In the genomic region with DNA sequence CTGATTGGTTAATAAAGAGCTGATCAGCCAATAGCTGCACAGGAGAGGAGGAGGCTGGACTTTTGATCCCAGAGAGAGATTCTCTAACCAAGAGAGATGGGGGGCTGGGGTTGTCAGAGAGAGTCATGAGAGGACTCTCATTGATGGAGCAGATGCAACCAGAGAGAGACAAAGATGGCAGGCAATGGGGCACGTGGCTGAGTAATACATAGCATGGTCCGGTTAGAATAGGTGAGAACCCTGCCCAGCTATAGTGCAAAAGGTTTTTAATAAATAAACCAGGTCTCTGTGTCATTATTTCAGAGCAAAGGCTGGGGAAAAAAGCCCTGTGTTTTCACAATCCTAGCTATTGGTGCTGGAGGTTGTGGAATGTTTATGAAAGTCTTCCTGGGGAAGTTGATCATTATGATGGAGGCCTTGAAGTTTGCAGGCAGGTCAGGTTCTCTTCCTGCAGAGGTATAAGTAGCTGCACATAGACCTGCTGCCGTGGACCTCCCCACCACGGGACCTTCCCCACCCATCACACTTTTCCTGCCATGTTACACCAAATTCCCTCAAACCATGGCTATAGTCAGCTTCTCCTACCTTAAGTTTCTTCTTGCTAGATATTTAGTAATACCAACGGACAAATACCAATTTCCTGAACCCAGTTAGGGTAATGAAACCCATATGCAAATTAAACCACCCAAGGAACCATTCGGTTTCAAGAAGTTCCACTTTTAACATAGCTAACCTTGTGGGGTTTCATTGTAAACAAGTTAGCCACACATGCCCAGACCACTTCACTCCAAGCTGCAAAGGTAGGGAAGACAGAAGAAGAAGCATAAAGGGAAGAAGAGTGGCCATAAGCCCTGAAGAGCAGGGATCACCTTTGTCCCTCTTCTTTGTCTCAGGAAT, we compare ENCODE assay signal across 28 mouse cellular contexts. TPM values are rescaled to one million over a fixed set of nuclear protein-coding genes. Genes with fewer than 3 reads are reported as not detected.
DNase-seq lines count a peak whose midpoint lies in the region; ATAC-seq and TF ChIP-seq lines count a peak whose summit lies in the region.
"Had no signal": no experiment of that assay in that cellular context is flagged by ENCODE, and none has a peak within 500 bp of the region (broad histone marks: within the 10 kb centered on the region; RNA-seq: fewer than 3 reads in every experiment).

No protein-coding gene starts in this region.

- 0 out of 2 replicates have a peak overlapping the region, but pooled peaks have one; percentile 38 for H3K4me3 ChIP-seq in spleen, adult 2 months (ENCODE audit: extremely low read depth, insufficient read depth, insufficient read length)
- no peak overlapping the region for H3K4me3 ChIP-seq in kidney, embryonic 15.5 days (replicated peaks)
- H3K4me3 ChIP-seq: erythroblast, embryonic 14.5 days; heart, embryonic 13.5 days; layer of hippocampus, adult 2 months; left cerebral cortex, adult 2 months; limb, embryonic 12.5 days; liver, embryonic 13.5 days; megakaryocyte, embryonic 14.5 days; midbrain, embryonic 12.5 days; neural tube, embryonic 13.5 days had no signal

- peak; percentile 73 for ATAC-seq in common myeloid progenitor, adult 5-6 weeks (replicated peaks; ENCODE audit: low read depth, poor library complexity, severe bottlenecking)
- no peak for ATAC-seq in kidney, embryonic 15.5 days (replicated peaks; ENCODE audit: low FRiP score)
- ATAC-seq: forebrain, postnatal 0 days; hindbrain, embryonic 16.5 days had no signal

- no peak for TF ChIP-seq POLR2A in spleen, adult 2 months (IDR thresholded peaks at IDR 0.05; ENCODE audit: low read depth, low read length)

- H3K9ac ChIP-seq in kidney, embryonic 15.5 days: no peak overlapping the region
- H3K9ac ChIP-seq: forebrain, postnatal 0 days; heart, embryonic 13.5 days; limb, embryonic 12.5 days; liver, embryonic 13.5 days; midbrain, embryonic 12.5 days; neural tube, embryonic 13.5 days had no signal

- peaks cover 47% of the 10 kb centered on the region for H3K4me1 ChIP-seq in spleen, adult 2 months (ENCODE audit: control insufficient read depth, insufficient read depth, insufficient read length)
- no peaks in the 10 kb centered on the region for H3K4me1 ChIP-seq in kidney, embryonic 15.5 days
- H3K4me1 ChIP-seq: heart, embryonic 13.5 days; liver, embryonic 13.5 days; megakaryocyte, embryonic 14.5 days; midbrain, embryonic 12.5 days had no signal

- H3K4me2 ChIP-seq in kidney, embryonic 15.5 days: no peak overlapping the region
- H3K4me2 ChIP-seq: heart, embryonic 13.5 days; limb, embryonic 12.5 days; liver, embryonic 13.5 days; midbrain, embryonic 12.5 days; neural tube, embryonic 13.5 days had no signal

- 33% methylated on average over 6 of the region's 6 CpGs for WGBS in spleen, adult 2 months
- WGBS in kidney, embryonic 15.5 days: 73% methylated on average over 6 of the region's 6 CpGs

- H3K27ac ChIP-seq in spleen, adult 2 months (ENCODE audit: insufficient read depth, low read length): peak overlapping the region; percentile 92
- H3K27ac ChIP-seq in kidney, embryonic 15.5 days: no peak overlapping the region
- H3K27ac ChIP-seq: heart, embryonic 13.5 days; layer of hippocampus, adult 2 months; left cerebral cortex, adult 2 months; limb, embryonic 12.5 days; liver, embryonic 13.5 days; midbrain, embryonic 12.5 days; neural tube, embryonic 13.5 days had no signal

- peak; percentile 28 to 50 for DNase-seq in spleen, adult 2 months (ENCODE audit: low read depth in 1 of 2, low spot score in 2 of 2)
- no peak for DNase-seq in spleen, adult 12 weeks (ENCODE audit: low spot score)
- DNase-seq in B cell, adult 2 months: peak; percentile 39 to 46
- peak; percentile 1 for DNase-seq in skeletal muscle tissue, adult 2 months (ENCODE audit: low read depth, low spot score)
- DNase-seq in heart, adult 8-10 months (ENCODE audit: low spot score): no peak
- no peak for DNase-seq in adrenal gland, postnatal 10 days
- DNase-seq: adrenal gland, postnatal 25 days; cerebellum, adult 18-20 months; cerebellum, postnatal 10 days; forebrain, postnatal 0 days; gastrocnemius, postnatal 10 days; heart, postnatal 10 days; kidney, adult 18-20 months; kidney, postnatal 36 days; liver, embryonic 13.5 days; lung, adult 2 months; right cerebral cortex, postnatal 25 days had no signal

- no peaks in the 10 kb centered on the region for H3K9me3 ChIP-seq in kidney, embryonic 15.5 days (replicated peaks)
- H3K9me3 ChIP-seq: heart, embryonic 13.5 days; limb, embryonic 12.5 days; liver, embryonic 13.5 days; megakaryocyte, embryonic 14.5 days; midbrain, embryonic 12.5 days; neural tube, embryonic 13.5 days had no signal

- H3K36me3 ChIP-seq in spleen, adult 2 months (ENCODE audit: control insufficient read depth, insufficient read depth, low read length): no peaks in the 10 kb centered on the region
- no peaks in the 10 kb centered on the region for H3K36me3 ChIP-seq in kidney, embryonic 15.5 days
- H3K36me3 ChIP-seq: heart, embryonic 13.5 days; limb, embryonic 12.5 days; liver, embryonic 13.5 days; midbrain, embryonic 12.5 days; neural tube, embryonic 13.5 days had no signal

- no peaks in the 10 kb centered on the region for H3K27me3 ChIP-seq in spleen, adult 2 months (ENCODE audit: control insufficient read depth, insufficient read depth, low read length)
- H3K27me3 ChIP-seq in kidney, embryonic 15.5 days: no peaks in the 10 kb centered on the region
- H3K27me3 ChIP-seq: limb, embryonic 12.5 days; liver, embryonic 13.5 days; megakaryocyte, embryonic 14.5 days; midbrain, embryonic 12.5 days; neural tube, embryonic 13.5 days had no signal

- no peak for TF ChIP-seq CTCF in spleen, adult 2 months (IDR thresholded peaks at IDR 0.05; ENCODE audit: extremely low read depth, insufficient read depth, insufficient read length, insufficient replicate concordance)

RNA-seq across cellular contexts. Expression of a gene that starts 35.4 kb away (rescaled TPM):
- 4.5 and 7.0 TPM in 2 replicates for polyA plus RNA-seq in spleen, adult 2 months (2012; rRNA removed)
- 0.73 and 1.2 TPM in 2 replicates for total RNA-seq in common myeloid progenitor, adult 5-6 weeks (2017)
- 0.06 and 0.14 TPM in 2 replicates for polyA plus RNA-seq in kidney, embryonic 15.5 days (2015; fragmentation: Nextera tagmentation; extraction: Ambion mirVana)
- under 1 TPM; 0.20 to 0.34 (median 0.25) TPM for total RNA-seq in heart, adult 8-10 months (2022)
- total RNA-seq in adrenal gland, postnatal 10 days (2021): 1 to 10 TPM in 1 of 2 experiments, under 1 TPM in 1; 0.87 to 1.8 TPM
- polyA plus RNA-seq: erythroblast, embryonic 14.5 days had no signal

Comparison
In these comparisons a context has a peak if more than half of its experiments do, and no peak if none do; other contexts are left out.
1. DNase-seq: peak in spleen, adult 2 months (2 of 2), B cell, adult 2 months (2 of 2) and skeletal muscle tissue, adult 2 months (single experiment); none in spleen, adult 12 weeks (single experiment), heart, adult 8-10 months (single experiment) and adrenal gland, postnatal 10 days (single experiment).